Mouse (Mus musculus) kidney, adult 2 months (tissue): ENCODE measurements around the gene Spata9. TPM values are rescaled to one million over a fixed set of nuclear protein-coding genes. Genes with fewer than 3 reads are reported as not detected.

Experiments
- DNase-seq: peaks from one replicate; pipeline ENCODE4 v3.0.0; 2021
- H3K27ac ChIP-seq: fragments of 200-500 bp; 2 replicates; pipeline ENCODE4 v1.5.1; 2012; ENCODE audit warnings: low read depth, low read length, control low read depth, inconsistent platforms; ENCODE audit not compliant: insufficient read depth
- H3K27me3 ChIP-seq: fragments of 200-500 bp; replicated peaks from 2 replicates; pipeline ENCODE4 v1.6.1; 2012; ENCODE audit warnings: mild to moderate bottlenecking, moderate library complexity, low read length, inconsistent platforms; ENCODE audit not compliant: control insufficient read depth, insufficient read depth
- H3K36me3 ChIP-seq: fragments of 200-500 bp; 2 replicates; pipeline ENCODE4 v1.6.1; 2012; ENCODE audit warnings: mild to moderate bottlenecking, moderate library complexity, low read length, inconsistent platforms; ENCODE audit not compliant: control insufficient read depth, insufficient read depth
- H3K4me1 ChIP-seq: fragments of 200-500 bp; 2 replicates; pipeline ENCODE4 v1.6.1; 2011; ENCODE audit warnings: low read length; ENCODE audit not compliant: control insufficient read depth, insufficient read depth
- H3K4me3 ChIP-seq: fragments of 200-500 bp; 2 replicates; pipeline ENCODE4 v1.5.1; 2011; ENCODE audit warnings: mild to moderate bottlenecking, low read depth, low read length, control low read depth; ENCODE audit not compliant: insufficient read depth
- CTCF ChIP-seq: fragments of 200-500 bp; conservative IDR thresholded peaks from 2 replicates; pipeline ENCODE4 v1.5.1; 2011; ENCODE audit warnings: low read depth, mild to moderate bottlenecking, control low read depth, low read length, moderate library complexity, mixed read lengths; ENCODE audit not compliant: insufficient read depth, insufficient read length
- POLR2A ChIP-seq: fragments of 200-500 bp; IDR thresholded peaks from one replicate; pipeline ENCODE4 v1.6.1; 2011; ENCODE audit warnings: low read depth, low read length, control low read depth
- WGBS: fragments of 180-500 bp; shearing (Covaris S2); methylation state at CpG from one replicate; pipeline ENCODE4 v1.1.7; 2018; 5-methylcytosine and 5-hydroxymethylcytosine counted together
- polyA plus RNA-seq: library from polyadenylated mRNA; depleted of rRNA; stranded (reverse); fragments of >200 nt; gene quantifications from 2 replicates; pipeline ENCODE4 v1.2.3, GENCODE M21; 2012; rRNA removed

The Spata9 gene
- polyA plus RNA-seq, 1 experiment: not detected

DNA sequence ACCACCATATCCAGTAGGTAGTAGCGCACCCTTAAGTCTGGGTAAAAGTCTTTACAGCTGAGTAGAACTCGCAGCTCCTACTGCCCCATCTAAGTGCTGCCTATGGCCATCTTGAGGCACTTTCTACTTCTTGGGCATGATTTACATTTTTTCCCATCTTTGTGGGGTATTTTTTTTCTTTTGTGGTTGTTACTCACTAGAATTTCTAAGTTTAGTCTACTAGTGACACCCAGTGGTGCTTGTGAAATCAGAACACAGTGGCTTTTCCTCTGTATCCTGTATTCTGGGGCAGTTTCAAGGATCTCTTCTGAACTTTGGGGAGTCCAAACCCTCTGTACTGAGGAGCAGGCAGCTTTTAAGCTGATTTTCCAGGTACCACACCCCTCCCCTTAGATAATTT is 54.8 kb downstream of the Spata9 start:
- peak; percentile 39 for DNase-seq
- TF ChIP-seq POLR2A (no peak), CTCF (no peak)
- Histone ChIP-seq H3K27me3 (no peaks in the 10 kb centered on the region), H3K4me1 (peaks cover 6% of the 10 kb centered on the region; the same call in 1 of the 2 replicates), H3K36me3 (no peaks in the 10 kb centered on the region), H3K27ac (no peak overlapping the region), H3K4me3 (no peak overlapping the region)
- 89% methylated on average over 2 of the region's 2 CpGs for WGBS

DNA sequence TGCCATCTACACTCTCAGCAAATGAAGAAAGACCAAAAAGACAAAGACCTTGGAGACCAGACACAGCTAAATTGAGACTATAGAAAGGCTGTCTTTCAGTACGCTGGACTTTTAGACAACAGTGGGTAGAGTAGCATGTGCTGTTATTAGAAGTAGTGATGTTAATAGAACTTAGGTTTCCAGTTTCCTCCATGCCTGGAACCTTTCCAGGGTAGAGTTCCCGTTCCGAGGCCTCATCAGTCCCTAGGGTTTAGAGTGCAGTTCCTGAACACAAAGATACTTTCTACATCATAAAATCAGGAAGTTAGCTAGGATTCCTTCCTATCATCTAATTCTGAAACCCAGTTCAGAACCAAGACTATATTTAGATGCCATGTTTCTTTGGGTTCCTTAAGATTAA is 57.6 kb downstream of the Spata9 start:
- 55% methylated on average over 3 of the region's 3 CpGs for WGBS
- Histone ChIP-seq H3K27me3 (no peaks in the 10 kb centered on the region), H3K4me1 (no peaks in the 10 kb centered on the region), H3K36me3 (no peaks in the 10 kb centered on the region), H3K4me3 (no peak overlapping the region), H3K27ac (peak overlapping the region; percentile 45; the same call in 1 of the 2 replicates)
- DNase-seq: peak; percentile 53
- TF ChIP-seq CTCF (no peak), POLR2A (no peak)

DNA sequence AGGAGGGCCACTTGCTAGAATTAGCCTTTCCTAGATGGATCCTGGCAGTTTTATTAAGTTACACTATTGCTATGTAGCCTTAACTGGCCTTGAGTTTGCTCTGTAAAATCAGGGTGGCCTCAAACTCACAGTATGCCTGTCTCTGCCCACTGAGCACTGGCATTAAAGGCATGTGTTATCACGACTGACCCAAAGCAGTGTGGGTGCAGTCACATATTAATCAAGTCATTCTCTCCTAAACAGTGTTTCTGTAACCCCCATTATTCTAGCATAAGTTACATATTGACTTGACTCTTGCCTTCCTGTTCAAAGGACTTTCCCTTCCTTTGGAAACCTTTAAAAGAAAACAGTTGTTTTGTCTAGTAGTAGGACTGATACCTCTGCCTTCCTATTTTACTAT is 75.5 kb downstream of the Spata9 start:
- Histone ChIP-seq H3K4me3 (no peak overlapping the region), H3K4me1 (peaks cover 5% of the 10 kb centered on the region; the same call in 1 of the 2 replicates), H3K27ac (no peak overlapping the region), H3K27me3 (no peaks in the 10 kb centered on the region), H3K36me3 (no peaks in the 10 kb centered on the region)
- peak; percentile 70 for DNase-seq
- TF ChIP-seq POLR2A (no peak), CTCF (no peak)
- WGBS: 17% methylated on average over 1 of the region's 1 CpGs

DNA sequence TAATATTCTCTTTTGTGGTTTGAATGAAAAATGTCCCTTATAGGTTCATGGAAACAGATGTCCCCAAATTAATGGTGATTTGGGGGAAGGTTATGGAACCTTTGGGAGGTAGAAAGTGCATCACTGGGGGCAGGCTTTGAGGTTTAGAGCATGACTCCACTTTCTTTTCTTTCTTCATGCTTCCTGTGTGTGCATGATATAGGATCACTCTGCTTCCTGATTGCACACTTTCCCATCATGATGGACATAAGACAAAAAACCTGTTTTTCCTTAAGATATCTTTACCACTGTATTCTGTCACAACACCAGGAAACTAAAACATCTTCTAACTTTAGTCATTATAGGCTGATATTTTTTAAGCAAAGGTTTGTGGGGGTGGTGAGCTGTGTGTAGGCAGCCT is 78.0 kb downstream of the Spata9 start:
- peaks cover 5% of the 10 kb centered on the region; the same call in 1 of the 2 replicates for H3K4me1 ChIP-seq
- DNase-seq: no peak
- H3K27ac ChIP-seq: no peak overlapping the region
- H3K4me3 ChIP-seq: no peak overlapping the region
- no peaks in the 10 kb centered on the region for H3K36me3 ChIP-seq
- no peaks in the 10 kb centered on the region for H3K27me3 ChIP-seq
- TF ChIP-seq POLR2A: no peak
- TF ChIP-seq CTCF: no peak

Other genes starting within 250 kb of the Spata9 start
- gene Glrx, start 127.3 kb upstream of the Spata9 start, polyA plus RNA-seq: 47.1 and 56.4 TPM in 2 replicates
- gene Rhobtb3, start 23.2 kb upstream of the Spata9 start, polyA plus RNA-seq: 2.6 and 3.7 TPM in 2 replicates
- 5.8 and 7.1 TPM in 2 replicates for gene Rfesd, start 51.6 kb downstream of the Spata9 start, polyA plus RNA-seq
- gene Gpr150, start 89.8 kb downstream of the Spata9 start, polyA plus RNA-seq: 0.39 and 0.41 TPM in 2 replicates
- 8.6 and 9.0 TPM in 2 replicates for gene Arsk, start 131.5 kb downstream of the Spata9 start, polyA plus RNA-seq
- gene Ttc37, start 131.6 kb downstream of the Spata9 start, polyA plus RNA-seq: 6.4 and 6.9 TPM in 2 replicates